Mouse (Mus musculus) CH12.LX (cell line): ENCODE results near the gene Ncoa3.

Experiments used
- CTCF ChIP-seq, 2 experiments: IDR thresholded peaks in 1 of 2; conservative IDR thresholded peaks in 1 of 2; 2 replicates each; pipeline ENCODE4 v1.5.1; 2011 to 2012; ENCODE audit warnings: low read depth in 2 of 2, low read length in 2 of 2, improper control_type of control experiment in 1 of 2, inconsistent platforms in 1 of 2, mild to moderate bottlenecking in 1 of 2, moderate library complexity in 1 of 2
- EP300 ChIP-seq: IDR thresholded peaks from 2 replicates; pipeline ENCODE4 v1.6.1; 2011; ENCODE audit warnings: low read length, improper control_type of control experiment
- HCFC1 ChIP-seq: IDR thresholded peaks from 2 replicates; pipeline ENCODE4 v1.6.1; 2012; ENCODE audit warnings: low read depth, mild to moderate bottlenecking, inconsistent platforms, low read length, improper control_type of control experiment
- MAX ChIP-seq: IDR thresholded peaks from 2 replicates; pipeline ENCODE4 v1.6.1; 2011; ENCODE audit warnings: low read length, improper control_type of control experiment
- NELFE ChIP-seq: IDR thresholded peaks from 2 replicates; pipeline ENCODE4 v1.6.1; 2011; ENCODE audit warnings: low read depth, low read length, improper control_type of control experiment
- POLR2A ChIP-seq: IDR thresholded peaks from 2 replicates; pipeline ENCODE4 v1.6.1; 2011; ENCODE audit warnings: low read depth, mild to moderate bottlenecking, improper control_type of control experiment, low read length
- RAD21 ChIP-seq: IDR thresholded peaks from 2 replicates; pipeline ENCODE4 v1.6.1; 2011; ENCODE audit warnings: low read depth, mild to moderate bottlenecking, low read length, improper control_type of control experiment, moderate library complexity
- TCF12 ChIP-seq: IDR thresholded peaks from 2 replicates; pipeline ENCODE4 v1.6.1; 2014; ENCODE audit warnings: low read depth, mild to moderate bottlenecking, inconsistent platforms, low read length, improper control_type of control experiment
- UBTF ChIP-seq: IDR thresholded peaks from 2 replicates; pipeline ENCODE4 v1.6.1; 2012; ENCODE audit warnings: low read depth, mild to moderate bottlenecking, inconsistent platforms, low read length, improper control_type of control experiment, moderate library complexity
- ZNF384 ChIP-seq: IDR thresholded peaks from 2 replicates; pipeline ENCODE4 v1.6.1; 2012; ENCODE audit warnings: low read depth, low read length, improper control_type of control experiment, inconsistent platforms

GRCm38 (mm10) chr2:166062431-166062830 lies 70.0 kb downstream of the Ncoa3 start:
- TF ChIP-seq ZNF384 (no peak), HCFC1 (no peak), EP300 (no peak), POLR2A (no peak), TCF12 (no peak), CTCF (conservative IDR thresholded peaks at IDR 0.05 in 1 of 2, IDR thresholded peaks at IDR 0.05 in 1 of 2; ENCODE audit: low read depth in 2 of 2, low read length in 2 of 2) (no peak), NELFE (no peak), RAD21 (no peak), UBTF (no peak), MAX (no peak)
